Mouse (Mus musculus) forebrain, embryonic 12.5 days (tissue): ENCODE data around the gene Tomm70a. TPM values are rescaled to one million over a fixed set of nuclear protein-coding genes. Genes with fewer than 3 reads are reported as not detected.
A peak's percentile ranks its signal among the peaks of the same experiment; 100 is the strongest.
"Not testable (repeated sequence)": the region's sequence is repeated elsewhere in the genome, so short reads cannot be mapped to it uniquely, and the experiment has no call there.

Source experiments
- ATAC-seq: fragments of 200-750 bp; cut with Nextera tagmentation; 2 replicates; pipeline ENCODE4 v1.8.0; 2017; ENCODE audit warnings: moderate TSS enrichment; ENCODE audit not compliant: low FRiP score
- H3K27ac ChIP-seq: fragments of 300-500 bp; sonication (generic); 2 replicates; pipeline ENCODE4 v1.5.1; 2016; ENCODE audit warnings: mild to moderate bottlenecking
- H3K27me3 ChIP-seq: fragments of 300-500 bp; sonication (generic); 2 replicates; pipeline ENCODE4 v1.6.1; 2016; ENCODE audit warnings: mild to moderate bottlenecking
- H3K36me3 ChIP-seq: fragments of 300-500 bp; sonication (generic); replicated peaks from 2 replicates; pipeline ENCODE4 v1.6.1; 2016; ENCODE audit warnings: mild to moderate bottlenecking
- H3K4me1 ChIP-seq: fragments of 300-500 bp; sonication (generic); 2 replicates; pipeline ENCODE4 v1.6.1; 2016
- H3K4me2 ChIP-seq: fragments of 300-500 bp; sonication (generic); 2 replicates; pipeline ENCODE4 v1.6.1; 2016; ENCODE audit warnings: mild to moderate bottlenecking, moderate library complexity
- H3K4me3 ChIP-seq: fragments of 300-500 bp; sonication (generic); replicated peaks from 2 replicates; pipeline ENCODE4 v1.5.1; 2016; ENCODE audit warnings: mild to moderate bottlenecking
- H3K9ac ChIP-seq: fragments of 300-500 bp; sonication (generic); 2 replicates; pipeline ENCODE4 v1.6.1; 2016; ENCODE audit warnings: mild to moderate bottlenecking
- H3K9me3 ChIP-seq: fragments of 300-500 bp; sonication (generic); 2 replicates; pipeline ENCODE4 v1.6.1; 2016
- WGBS: fragments of 180-500 bp; shearing (Covaris S2); methylation state at CpG from one replicate; pipeline ENCODE4 v1.1.7; 2016; 5-methylcytosine and 5-hydroxymethylcytosine counted together
- polyA plus RNA-seq: library from polyadenylated mRNA; unstranded; fragments of >200 nt; fragmentation: Nextera tagmentation; extraction: Ambion mirVana; gene quantifications from 2 replicates; pipeline ENCODE4 v1.2.1, GENCODE M21; 2016

Gene Tomm70a
- polyA plus RNA-seq, 1 experiment from 2014 or later: 62.6 TPM

GRCm38 (mm10) chr16:57157728-57158127 lies 36.2 kb downstream of the Tomm70a start:
- Histone ChIP-seq H3K27me3 (no peaks in the 10 kb centered on the region), H3K4me1 (no peaks in the 10 kb centered on the region), H3K36me3 (peaks cover 52% of the 10 kb centered on the region), H3K4me3 (no peak overlapping the region), H3K27ac (no peak overlapping the region), H3K9me3 (no peaks in the 10 kb centered on the region), H3K4me2 (no peak overlapping the region), H3K9ac (no peak overlapping the region)
- 81% methylated on average over 4 of the region's 4 CpGs for WGBS
- ATAC-seq: no peak

GRCm38 (mm10) chr16:57159835-57160234 lies 38.3 kb downstream of the Tomm70a start:
- WGBS: 70% methylated on average over 7 of the region's 7 CpGs

GRCm38 (mm10) chr16:57162841-57163240 lies 41.3 kb downstream of the Tomm70a start:
- ATAC-seq: no peak
- H3K9me3 ChIP-seq: no peaks in the 10 kb centered on the region
- peaks cover 7% of the 10 kb centered on the region for H3K4me1 ChIP-seq
- no peak overlapping the region for H3K27ac ChIP-seq
- H3K4me2 ChIP-seq: no peak overlapping the region
- no peak overlapping the region for H3K4me3 ChIP-seq
- no peak overlapping the region for H3K9ac ChIP-seq
- WGBS: 91% methylated on average over 5 of the region's 5 CpGs
- H3K36me3 ChIP-seq: peaks cover 26% of the 10 kb centered on the region
- H3K27me3 ChIP-seq: no peaks in the 10 kb centered on the region

More at GRCm38 (mm10) chr16:57159835-57160234, 38.3 kb downstream of the Tomm70a start:
- no peak for ATAC-seq
- Histone ChIP-seq H3K4me3 (no peak overlapping the region), H3K27ac (no peak overlapping the region), H3K9ac (no peak overlapping the region), H3K4me2 (no peak overlapping the region), H3K36me3 (peaks cover 47% of the 10 kb centered on the region), H3K9me3 (no peaks in the 10 kb centered on the region), H3K4me1 (no peaks in the 10 kb centered on the region), H3K27me3 (no peaks in the 10 kb centered on the region)

- peaks cover 10% of the 10 kb centered on the region for H3K4me1 ChIP-seq
- H3K36me3 ChIP-seq: peaks cover 20% of the 10 kb centered on the region
- no peak overlapping the region for H3K9ac ChIP-seq
- no peak for ATAC-seq
- H3K4me2 ChIP-seq: no peak overlapping the region
- H3K4me3 ChIP-seq: no peak overlapping the region
- no peaks in the 10 kb centered on the region for H3K9me3 ChIP-seq
- H3K27ac ChIP-seq: no peak overlapping the region
- H3K27me3 ChIP-seq: no peaks in the 10 kb centered on the region
- WGBS: 93% methylated on average over 1 of the region's 1 CpGs
Observed at GRCm38 (mm10) chr16:57163694-57164093, 42.2 kb downstream of the Tomm70a start.

GRCm38 (mm10) chr16:57165157-57165556 lies 43.7 kb downstream of the Tomm70a start:
- no peaks in the 10 kb centered on the region for H3K9me3 ChIP-seq
- 96% methylated on average over 5 of the region's 5 CpGs for WGBS
- no peaks in the 10 kb centered on the region for H3K27me3 ChIP-seq
- peaks cover 10% of the 10 kb centered on the region for H3K4me1 ChIP-seq
- H3K4me3 ChIP-seq: no peak overlapping the region
- ATAC-seq: no peak
- H3K4me2 ChIP-seq: no peak overlapping the region
- H3K27ac ChIP-seq: no peak overlapping the region
- H3K36me3 ChIP-seq: peaks cover 14% of the 10 kb centered on the region
- H3K9ac ChIP-seq: no peak overlapping the region

GRCm38 (mm10) chr16:57166086-57166485 lies 44.6 kb downstream of the Tomm70a start:
- no peaks in the 10 kb centered on the region for H3K9me3 ChIP-seq
- peaks cover 12% of the 10 kb centered on the region for H3K36me3 ChIP-seq
- H3K27me3 ChIP-seq: no peaks in the 10 kb centered on the region
- H3K9ac ChIP-seq: no peak overlapping the region
- no peak overlapping the region for H3K4me3 ChIP-seq
- WGBS: 89% methylated on average over 6 of the region's 6 CpGs
- H3K4me1 ChIP-seq: peaks cover 10% of the 10 kb centered on the region
- H3K4me2 ChIP-seq: peak overlapping the region; percentile 74; the same call in 1 of the 2 replicates
- no peak for ATAC-seq
- no peak overlapping the region for H3K27ac ChIP-seq

GRCm38 (mm10) chr16:57166611-57167513 lies 45.4 kb downstream of the Tomm70a start, which contains the start of gene Nit2:
Gene Nit2, minus strand, starts transcription at chr16:57167341.
- peak within 1 kb of the TSS; percentile 74 for H3K4me2 ChIP-seq
- peaks cover 10% of the 10 kb centered on the region for H3K4me1 ChIP-seq
- peak within 1 kb of the TSS; percentile 77 for H3K4me3 ChIP-seq
- H3K27ac ChIP-seq: peak within 1 kb of the TSS; percentile 69
- peak; percentile 98 for ATAC-seq
- no peaks in the 10 kb centered on the region for H3K27me3 ChIP-seq
- no peaks in the 10 kb centered on the region for H3K9me3 ChIP-seq
- whole genome bisulfite sequencing: under 1% methylated on average over 58 of the region's 58 CpGs
- peaks cover 12% of the 10 kb centered on the region for H3K36me3 ChIP-seq
- peak within 1 kb of the TSS; percentile 79 for H3K9ac ChIP-seq

GRCm38 (mm10) chr16:57167514-57167912 lies 46.0 kb downstream of the Tomm70a start:
- peak overlapping the region; percentile 79; the same call in 1 of the 2 replicates for H3K9ac ChIP-seq
- H3K4me2 ChIP-seq: peak overlapping the region; percentile 74
- H3K36me3 ChIP-seq: peaks cover 14% of the 10 kb centered on the region
- peak overlapping the region; percentile 77 for H3K4me3 ChIP-seq
- 34% methylated on average over 5 of the region's 5 CpGs for WGBS
- ATAC-seq: peak; percentile 56
- no peaks in the 10 kb centered on the region for H3K9me3 ChIP-seq
- H3K4me1 ChIP-seq: peaks cover 10% of the 10 kb centered on the region
- no peaks in the 10 kb centered on the region for H3K27me3 ChIP-seq
- no peak overlapping the region for H3K27ac ChIP-seq

GRCm38 (mm10) chr16:57168236-57168635 lies 46.7 kb downstream of the Tomm70a start:
- Histone ChIP-seq H3K27ac (no peak overlapping the region), H3K4me2 (no peak overlapping the region), H3K9me3 (no peaks in the 10 kb centered on the region), H3K9ac (no peak overlapping the region), H3K27me3 (no peaks in the 10 kb centered on the region), H3K4me3 (no peak overlapping the region), H3K36me3 (peaks cover 13% of the 10 kb centered on the region), H3K4me1 (peaks cover 10% of the 10 kb centered on the region)
- no peak for ATAC-seq
- 59% methylated on average over 4 of the region's 4 CpGs for WGBS

GRCm38 (mm10) chr16:57171161-57171560 lies 49.7 kb downstream of the Tomm70a start:
- ATAC-seq: no peak
- Histone ChIP-seq H3K4me3 (no peak overlapping the region), H3K4me1 (peaks cover 10% of the 10 kb centered on the region), H3K4me2 (no peak overlapping the region), H3K36me3 (peaks cover 10% of the 10 kb centered on the region), H3K27me3 (no peaks in the 10 kb centered on the region), H3K9ac (no peak overlapping the region), H3K9me3 (no peaks in the 10 kb centered on the region), H3K27ac (no peak overlapping the region)
- WGBS: 88% methylated on average over 8 of the region's 8 CpGs

GRCm38 (mm10) chr16:57171570-57171969 lies 50.1 kb downstream of the Tomm70a start:
- H3K27ac ChIP-seq: no peak overlapping the region
- no peak overlapping the region for H3K9ac ChIP-seq
- peaks cover 8% of the 10 kb centered on the region for H3K4me1 ChIP-seq
- H3K27me3 ChIP-seq: no peaks in the 10 kb centered on the region
- 90% methylated on average over 6 of the region's 6 CpGs for WGBS
- H3K4me3 ChIP-seq: no peak overlapping the region
- H3K9me3 ChIP-seq: no peaks in the 10 kb centered on the region
- ATAC-seq: no peak
- H3K36me3 ChIP-seq: peaks cover 10% of the 10 kb centered on the region
- no peak overlapping the region for H3K4me2 ChIP-seq

GRCm38 (mm10) chr16:57174480-57174879 lies 53.0 kb downstream of the Tomm70a start:
- not testable (repeated sequence) for H3K9ac ChIP-seq, H3K4me2 ChIP-seq, H3K4me3 ChIP-seq, ATAC-seq, H3K27me3 ChIP-seq, H3K9me3 ChIP-seq, H3K4me1 ChIP-seq, H3K27ac ChIP-seq
- peaks cover 13% of the 10 kb centered on the region for H3K36me3 ChIP-seq

- Histone ChIP-seq H3K4me1 (no peaks in the 10 kb centered on the region), H3K27me3 (no peaks in the 10 kb centered on the region), H3K9me3 (no peaks in the 10 kb centered on the region), H3K27ac (no peak overlapping the region), H3K4me2 (no peak overlapping the region), H3K36me3 (peaks cover 16% of the 10 kb centered on the region), H3K9ac (no peak overlapping the region), H3K4me3 (no peak overlapping the region)
- ATAC-seq: no peak
- 59% methylated on average over 2 of the region's 2 CpGs for WGBS
Observed at GRCm38 (mm10) chr16:57175751-57176150, 54.2 kb downstream of the Tomm70a start.
